Mouse (Mus musculus) C2C12 (cell line): ENCODE measurements around the gene Cdhr4. TPM values are rescaled to one million over a fixed set of nuclear protein-coding genes. Genes with fewer than 3 reads are reported as not detected.

ENCODE experiments used
- H3K27me3 ChIP-seq: one replicate; pipeline ENCODE4 v1.6.1; 2011; ENCODE audit not compliant: control insufficient read depth, insufficient read depth, insufficient read length
- H3K36me3 ChIP-seq: one replicate; pipeline ENCODE4 v1.6.1; 2011; ENCODE audit not compliant: control insufficient read depth, insufficient read depth
- H3K4me3 ChIP-seq: one replicate; pipeline ENCODE4 v1.5.1; 2011; ENCODE audit warnings: mild to moderate bottlenecking, control low read depth; ENCODE audit not compliant: poor library complexity, insufficient read depth, severe bottlenecking
- H3K79me2 ChIP-seq: one replicate; pipeline ENCODE4 v1.6.1; 2011; ENCODE audit not compliant: control insufficient read depth, insufficient read depth
- H3K79me3 ChIP-seq: one replicate; pipeline ENCODE4 v1.6.1; 2011; ENCODE audit warnings: low read depth, control low read depth
- H3ac ChIP-seq: one replicate; pipeline ENCODE3; 2011; ENCODE audit warnings: low read depth; ENCODE audit not compliant: control insufficient read depth, insufficient read length
- CEBPB ChIP-seq: IDR thresholded peaks from one replicate; pipeline ENCODE4 v1.6.1; 2011; ENCODE audit warnings: low read depth, mild to moderate bottlenecking, control low read depth, moderate library complexity
- CTCF ChIP-seq: IDR thresholded peaks from one replicate; pipeline ENCODE4 v1.5.1; 2011; ENCODE audit not compliant: control insufficient read depth, insufficient read depth, insufficient read length
- FOSL1 ChIP-seq: IDR thresholded peaks from one replicate; pipeline ENCODE4 v1.8.0; 2011; ENCODE audit warnings: mild to moderate bottlenecking, low read length; ENCODE audit not compliant: poor library complexity, insufficient read depth, severe bottlenecking
- MAX ChIP-seq: IDR thresholded peaks from one replicate; pipeline ENCODE4 v1.6.1; 2011; ENCODE audit warnings: mild to moderate bottlenecking, control low read depth
- MYOD1 ChIP-seq: IDR thresholded peaks from one replicate; pipeline ENCODE4 v1.6.1; 2011; ENCODE audit warnings: low read depth; ENCODE audit not compliant: control insufficient read depth, insufficient read length
- MYOG ChIP-seq: IDR thresholded peaks from one replicate; pipeline ENCODE4 v1.6.1; 2011; ENCODE audit not compliant: control insufficient read depth, insufficient read length; ENCODE audit errors: extremely low read depth
- USF1 ChIP-seq: IDR thresholded peaks from one replicate; pipeline ENCODE4 v1.6.1; 2011; ENCODE audit warnings: low read depth, mild to moderate bottlenecking, control low read depth, moderate library complexity
- polyA plus RNA-seq: library from polyadenylated mRNA; unstranded; fragments of >200 nt; fragmentation: generic; extraction: Trizol; gene quantifications from one replicate; pipeline ENCODE4 v1.2.1, GENCODE M21; 2012; ENCODE audit warnings: missing spikeins

Gene Cdhr4
- polyA plus RNA-seq, 1 experiment = not detected

GRCm38 (mm10) chr9:108048566-108048955 is 56.3 kb downstream of the Cdhr4 start:
- peaks cover 12% of the 10 kb centered on the region for H3K79me2 ChIP-seq
- H3K36me3 ChIP-seq = peaks cover 21% of the 10 kb centered on the region
- H3K4me3 ChIP-seq = peak overlapping the region; percentile 30
- H3ac ChIP-seq = peak overlapping the region; percentile 42
- no peaks in the 10 kb centered on the region for H3K27me3 ChIP-seq
- TF ChIP-seq MAX (no peak), MYOG (no peak), FOSL1 (no peak)
- peaks cover 1% of the 10 kb centered on the region for H3K79me3 ChIP-seq

DNA sequence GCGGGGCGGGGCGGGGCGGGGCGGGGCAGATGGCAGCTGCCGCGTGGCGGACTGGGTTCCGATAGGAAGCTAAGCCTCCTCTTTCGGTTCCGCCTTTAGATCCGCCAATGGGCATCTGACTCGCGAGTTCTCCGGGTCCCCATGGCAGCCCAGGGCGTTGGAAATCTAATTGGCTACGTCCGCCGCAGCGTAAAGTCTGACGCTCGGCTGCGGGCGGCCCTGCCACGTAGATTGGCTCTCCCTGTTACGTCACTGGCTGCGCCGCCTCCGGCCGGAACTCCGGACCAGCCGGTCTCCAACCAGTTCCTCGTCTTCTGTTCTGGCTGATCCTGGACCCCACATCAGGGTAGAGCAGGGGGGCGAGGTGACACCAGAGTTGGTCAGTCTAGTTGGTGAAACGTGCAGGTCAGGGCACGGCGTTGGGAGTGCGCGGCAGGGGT is 56.7 kb downstream of the Cdhr4 start, which contains the start of gene Gmppb:
Gene Gmppb, plus strand, starts transcription at position 227 of the 440 bp plus-strand sequence.
- Histone ChIP-seq H3K79me3 (peaks cover 1% of the 10 kb centered on the region), H3K36me3 (peaks cover 21% of the 10 kb centered on the region), H3K4me3 (peak within 1 kb of the TSS; percentile 66), H3K79me2 (peaks cover 12% of the 10 kb centered on the region), H3ac (peak within 1 kb of the TSS; percentile 89), H3K27me3 (no peaks in the 10 kb centered on the region)
- TF ChIP-seq MAX = no peak
- TF ChIP-seq FOSL1 = no peak
- no peak for TF ChIP-seq MYOD1
- no peak for TF ChIP-seq CTCF
- TF ChIP-seq USF1 = no peak
- no peak for TF ChIP-seq MYOG
- TF ChIP-seq CEBPB = no peak

Other genes with a start within 250 kb of the Cdhr4 start
- gene Rbm5, start 221.5 kb upstream of the Cdhr4 start, polyA plus RNA-seq = 29.8 TPM
- 12.9 TPM for gene Rbm6, start 119.3 kb upstream of the Cdhr4 start, polyA plus RNA-seq
- 7.7 TPM for gene Mon1a, start 104.3 kb upstream of the Cdhr4 start, polyA plus RNA-seq
- gene Mst1r, start 85.6 kb upstream of the Cdhr4 start, polyA plus RNA-seq = 0.02 TPM
- not detected for gene Actl11, start 64.0 kb upstream of the Cdhr4 start, polyA plus RNA-seq
- 0.07 TPM for gene Camkv, start 56.8 kb upstream of the Cdhr4 start, polyA plus RNA-seq
- gene Traip, start 42.4 kb upstream of the Cdhr4 start, polyA plus RNA-seq = 18.5 TPM
- gene Uba7, start 17.0 kb upstream of the Cdhr4 start, polyA plus RNA-seq = 0.51 TPM
- gene Gm20661, start 9.4 kb upstream of the Cdhr4 start, polyA plus RNA-seq = not detected
- 1.8 TPM for gene Inka1, start 6.6 kb upstream of the Cdhr4 start, polyA plus RNA-seq
- 0.20 TPM for gene Gm20662, start 3.9 kb downstream of the Cdhr4 start, polyA plus RNA-seq
- gene Ip6k1, start 10.0 kb downstream of the Cdhr4 start, polyA plus RNA-seq = 30.8 TPM
- 23.5 TPM for gene Gmppb, start 56.7 kb downstream of the Cdhr4 start, polyA plus RNA-seq
- 1.9 TPM for gene Amigo3, start 60.7 kb downstream of the Cdhr4 start, polyA plus RNA-seq
- gene Mst1, start 87.9 kb downstream of the Cdhr4 start, polyA plus RNA-seq = 0.09 TPM
- 15.4 TPM for gene Rnf123, start 90.8 kb downstream of the Cdhr4 start, polyA plus RNA-seq
- 49.1 TPM for gene Apeh, start 102.1 kb downstream of the Cdhr4 start, polyA plus RNA-seq
- 0.85 TPM for gene Bsn, start 197.9 kb downstream of the Cdhr4 start, polyA plus RNA-seq